Mouse (Mus musculus) urinary bladder, postnatal 4 days (tissue): ENCODE data around the gene Il4i1.
A peak's percentile ranks its signal among the peaks of the same experiment; 100 is the strongest.

Source experiments
- DNase-seq, 2 experiments: peaks; one replicate each; pipeline ENCODE4 v3.0.0; 2021 to 2022; ENCODE audit warnings: low spot score in 2 of 2

The Il4i1 gene

DNA sequence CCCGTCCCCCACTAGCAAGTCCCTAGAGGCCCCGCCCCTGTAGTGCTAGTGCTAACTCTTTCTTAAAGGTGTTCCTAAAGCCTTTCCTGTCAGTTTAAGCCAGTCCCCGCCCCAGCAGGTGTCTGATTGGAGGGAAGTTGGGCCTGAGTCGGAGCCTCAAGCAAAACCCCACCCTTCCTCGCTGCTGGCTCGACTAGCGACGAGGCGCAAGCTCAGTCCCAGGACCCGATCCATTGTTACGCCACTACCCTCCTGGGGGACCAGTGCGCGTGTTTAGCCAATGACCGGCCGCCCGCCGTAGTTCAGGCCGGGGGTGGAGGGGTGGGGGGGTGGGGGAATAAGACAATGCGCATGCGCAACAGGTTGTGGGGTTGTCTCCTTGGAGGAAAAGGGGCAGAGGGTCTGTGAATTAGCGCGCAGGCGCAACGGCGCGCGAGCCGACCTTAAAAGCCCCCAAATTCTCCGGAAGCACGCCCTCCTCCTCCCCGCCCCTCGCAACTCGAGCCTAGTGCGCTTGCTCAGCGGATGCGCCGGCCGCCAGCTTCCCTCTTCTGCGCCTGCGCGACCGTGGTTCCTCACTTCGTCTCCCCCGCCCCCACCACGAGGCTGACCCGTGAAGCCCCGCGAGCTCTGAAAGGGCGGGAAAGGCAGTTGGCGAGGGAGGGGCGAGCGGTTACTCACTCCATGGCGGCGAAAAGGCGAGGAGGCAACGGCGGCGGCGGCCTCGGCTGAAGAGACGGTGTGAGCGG is at the start of gene Il4i1, which contains the start of gene Nup62:
Gene Il4i1, plus strand, starts transcription at position 667 of the 749 bp plus-strand sequence.
Gene Nup62, plus strand, starts transcription at position 368 of the 749 bp plus-strand sequence.
- DNase-seq: peak; percentile 99

DNA sequence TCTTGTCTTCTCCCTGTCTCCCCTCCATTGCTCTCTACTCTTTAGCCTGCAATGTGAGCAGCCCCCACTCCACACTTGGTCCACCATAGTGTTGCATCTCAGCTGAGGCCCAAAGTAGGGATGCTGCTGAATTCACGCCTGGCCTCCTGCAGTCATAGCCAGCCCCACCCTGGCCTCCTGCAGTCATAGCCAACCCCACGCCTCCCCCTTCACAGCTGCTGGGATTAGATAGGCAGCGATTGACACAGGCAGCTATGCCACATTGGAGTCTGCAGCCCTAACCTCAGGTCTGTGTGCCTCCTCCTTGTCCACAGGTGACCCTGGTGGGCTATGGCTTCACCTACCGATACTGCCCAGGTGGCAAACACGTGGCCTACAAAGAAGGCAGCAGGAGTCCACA is 48.1 kb upstream of the Il4i1 start:
- DNase-seq: no peak

DNA sequence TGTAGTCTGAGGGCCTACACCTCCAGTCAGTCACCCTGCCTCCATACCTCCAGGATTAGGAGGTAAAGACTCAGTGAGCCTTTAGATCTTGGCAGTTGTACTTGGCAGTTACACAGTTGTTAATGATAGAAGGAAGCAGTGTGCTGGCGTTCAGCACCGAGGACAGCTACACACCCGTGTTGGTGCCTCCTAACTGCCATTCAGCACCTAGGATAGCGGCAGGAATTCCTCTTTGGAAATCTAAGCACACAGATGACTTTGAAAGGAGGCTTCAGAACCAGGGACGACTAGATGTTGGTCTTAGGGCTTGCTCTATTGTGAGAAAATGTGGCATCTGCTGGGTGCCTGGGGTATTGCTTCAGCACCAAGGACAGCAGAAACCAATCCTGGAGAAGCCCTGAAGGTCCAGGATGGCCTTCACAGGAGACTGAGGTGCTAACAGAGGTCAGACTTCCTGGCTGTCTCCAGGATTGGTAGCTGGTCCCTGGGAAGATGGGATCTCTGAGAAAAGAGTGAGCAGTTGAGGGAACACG is 46.1 kb upstream of the Il4i1 start:
- peak; percentile 51 to 73 for DNase-seq

DNA sequence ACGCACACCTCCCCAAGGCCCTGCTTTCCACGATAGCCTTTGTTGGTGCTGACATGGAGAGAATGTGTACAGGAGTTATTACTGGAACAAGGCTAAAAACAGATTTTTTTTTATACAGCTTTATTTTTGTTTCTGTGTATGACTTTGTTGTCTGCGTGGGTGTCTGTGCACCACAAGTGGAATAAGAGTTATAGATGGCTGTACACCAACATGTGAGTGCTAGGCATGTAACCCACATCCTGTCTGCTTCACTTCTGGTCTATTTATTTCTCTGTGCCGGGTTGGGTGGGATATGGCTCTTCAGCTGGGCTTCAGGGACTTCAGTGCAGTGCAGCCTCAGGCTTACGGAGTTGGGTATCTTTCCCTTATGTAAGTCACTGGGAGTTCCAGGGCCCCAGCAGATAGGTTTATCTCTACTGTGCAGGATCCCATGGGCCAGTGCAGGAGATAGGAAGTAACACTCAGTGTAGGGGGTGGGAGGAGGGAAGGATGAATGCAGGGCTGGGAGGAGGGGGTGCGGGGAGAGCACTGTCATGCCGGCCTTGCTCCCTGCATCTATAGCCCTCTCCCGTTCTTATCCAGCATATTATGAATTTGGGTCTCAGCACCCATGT is 43.5 kb upstream of the Il4i1 start:
- no peak for DNase-seq

DNA sequence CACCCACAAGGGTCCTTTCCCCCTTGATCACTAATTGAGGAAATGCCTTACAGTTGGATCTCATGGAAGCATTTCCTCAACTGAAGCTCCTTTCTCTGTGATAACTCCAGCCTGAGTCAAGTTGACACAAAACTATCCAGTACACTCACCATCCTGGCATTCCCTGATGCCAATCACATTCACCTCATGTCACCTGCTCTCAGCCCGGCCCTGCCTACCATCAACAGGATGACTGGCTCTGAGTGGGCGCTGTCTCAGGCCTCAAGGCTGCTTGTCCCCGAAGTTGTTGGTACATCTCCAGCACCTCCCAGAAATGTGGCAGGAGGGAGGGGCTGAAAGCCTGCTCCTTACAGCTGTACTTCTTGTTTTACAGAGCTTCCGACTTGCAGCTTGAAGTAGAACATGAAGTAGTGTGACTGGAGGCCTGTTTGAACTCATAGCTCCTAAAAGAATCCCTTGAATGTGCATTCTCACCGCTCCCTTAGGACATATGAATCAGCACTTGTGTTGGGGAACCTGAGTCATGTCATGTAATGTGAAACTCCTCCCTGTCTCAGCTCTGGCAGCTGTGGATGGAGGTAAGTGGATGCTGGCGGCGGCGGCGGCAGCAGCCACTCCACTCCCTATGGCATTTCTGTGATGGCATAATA is 39.2 kb upstream of the Il4i1 start:
- DNase-seq: no peak

DNA sequence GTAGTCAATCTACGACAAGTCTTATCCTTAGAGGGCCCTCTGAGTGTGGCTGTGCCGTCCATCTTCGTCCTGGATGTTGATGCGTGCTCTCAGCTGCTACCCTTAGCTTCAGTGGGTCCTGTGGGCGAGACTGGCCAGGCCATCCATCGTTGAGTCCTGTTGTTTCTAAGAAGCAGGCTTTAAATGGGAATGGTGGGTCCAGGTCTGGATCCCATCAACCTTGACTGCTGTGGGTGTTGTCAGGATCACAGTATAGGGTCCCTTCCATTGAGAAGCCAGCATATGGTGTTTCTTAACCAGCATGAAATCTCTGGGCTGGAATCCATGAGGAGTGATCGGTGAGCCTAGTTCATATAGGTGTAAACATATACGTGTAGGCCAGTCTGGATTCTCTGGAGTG is 36.1 kb upstream of the Il4i1 start:
- DNase-seq: no peak

DNA sequence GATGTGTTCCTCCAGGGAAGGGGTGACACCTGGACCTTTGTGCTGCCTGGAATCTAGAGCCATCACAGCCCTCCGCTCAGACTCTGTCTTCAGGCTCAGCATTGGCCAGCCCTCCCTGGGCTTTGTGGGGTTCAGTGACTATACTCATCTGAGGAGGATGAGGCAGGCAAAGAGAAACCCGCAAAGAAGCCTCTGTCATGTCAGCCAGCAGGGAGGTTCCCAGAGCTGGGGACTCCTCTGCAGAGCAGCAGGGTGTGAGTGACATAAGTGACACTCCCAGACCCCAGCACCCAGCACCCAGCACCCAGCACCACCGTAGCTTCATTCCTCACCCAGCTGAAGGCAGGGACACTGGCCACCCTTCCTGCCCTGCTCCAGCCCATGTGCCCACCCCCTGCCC is 26.7 kb upstream of the Il4i1 start:
- DNase-seq: no peak

DNA sequence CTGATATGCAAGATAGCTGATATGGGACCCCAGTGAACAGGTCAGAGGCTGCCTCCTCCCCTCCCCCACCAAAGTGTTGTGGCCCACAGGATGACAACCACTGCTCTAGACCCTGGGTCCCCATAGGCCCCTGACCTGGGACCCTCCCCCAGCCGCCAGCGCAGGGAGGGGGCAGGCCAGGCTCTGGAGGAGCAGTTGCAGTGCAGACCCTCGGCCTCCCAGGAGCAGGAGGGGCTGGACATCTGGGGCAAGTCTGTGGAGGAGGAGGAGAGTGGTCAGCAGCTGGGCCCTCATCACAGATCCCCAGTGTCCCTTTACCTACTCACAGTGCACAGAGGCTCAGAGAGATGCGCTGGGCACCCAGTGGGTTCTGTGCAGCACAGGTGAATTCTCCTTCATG is 26.1 kb upstream of the Il4i1 start:
- DNase-seq: no peak

DNA sequence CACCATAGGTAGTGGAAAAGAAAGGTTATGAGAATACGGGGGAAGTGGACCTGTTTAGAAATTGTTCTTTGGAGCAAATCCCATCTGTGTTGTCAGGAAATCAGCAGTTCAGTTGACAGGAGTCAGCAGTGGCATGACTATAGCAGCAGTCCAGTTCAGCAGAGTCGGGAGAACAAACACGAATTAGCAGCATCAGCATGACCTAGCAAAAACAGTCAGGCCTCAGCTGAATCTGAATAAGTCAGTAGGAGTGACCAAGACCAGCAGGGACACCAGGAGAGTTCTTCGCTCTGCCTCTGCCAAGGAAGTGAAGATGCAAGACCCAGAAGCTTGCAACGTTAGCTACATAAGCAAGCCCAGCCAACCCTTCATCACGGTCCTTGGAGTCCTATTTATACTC is 23.4 kb upstream of the Il4i1 start:
- DNase-seq: no peak

DNA sequence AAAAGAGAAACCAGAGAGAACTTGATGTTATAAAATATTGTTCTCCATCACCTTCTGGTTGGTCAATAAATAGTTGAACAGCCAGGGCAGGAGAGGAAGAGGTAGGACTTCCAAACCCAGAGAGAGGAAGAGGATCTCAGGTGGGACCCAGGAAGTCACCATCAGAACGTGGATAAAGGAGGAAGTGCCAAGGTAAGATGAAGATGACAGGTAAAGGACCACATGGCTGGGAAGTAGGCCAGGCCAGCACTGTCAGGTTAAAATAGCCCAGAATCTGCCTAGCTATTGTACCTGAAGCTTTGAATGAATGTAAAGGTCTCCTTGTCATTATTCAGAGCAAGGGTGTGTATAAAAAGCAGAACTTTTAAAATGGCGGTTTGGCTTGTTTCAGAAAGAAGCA is 7.3 kb upstream of the Il4i1 start:
- peak in 1 of 2 experiments; percentile 30 for DNase-seq

DNA sequence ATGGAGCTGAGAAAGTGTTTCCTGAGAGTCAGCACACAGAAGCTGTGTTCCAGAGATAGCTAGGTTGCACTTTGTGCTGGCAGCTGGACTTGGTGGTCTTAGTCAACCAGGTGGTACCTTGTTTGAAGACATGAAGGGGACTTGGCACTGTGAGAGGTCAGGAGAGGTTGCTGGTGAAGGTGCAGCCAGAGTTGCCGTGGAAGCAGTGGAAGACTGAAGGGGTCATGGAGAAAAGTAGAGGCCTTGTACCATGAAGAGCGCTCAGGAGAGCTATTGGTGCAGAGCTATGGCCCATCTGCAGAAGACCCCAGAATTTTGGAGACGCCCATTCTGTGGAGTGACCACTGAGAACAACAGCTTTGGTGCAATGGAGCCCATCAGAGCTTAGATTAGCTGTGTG is 6.7 kb upstream of the Il4i1 start:
- DNase-seq: peak in 1 of 2 experiments; percentile 42

DNA sequence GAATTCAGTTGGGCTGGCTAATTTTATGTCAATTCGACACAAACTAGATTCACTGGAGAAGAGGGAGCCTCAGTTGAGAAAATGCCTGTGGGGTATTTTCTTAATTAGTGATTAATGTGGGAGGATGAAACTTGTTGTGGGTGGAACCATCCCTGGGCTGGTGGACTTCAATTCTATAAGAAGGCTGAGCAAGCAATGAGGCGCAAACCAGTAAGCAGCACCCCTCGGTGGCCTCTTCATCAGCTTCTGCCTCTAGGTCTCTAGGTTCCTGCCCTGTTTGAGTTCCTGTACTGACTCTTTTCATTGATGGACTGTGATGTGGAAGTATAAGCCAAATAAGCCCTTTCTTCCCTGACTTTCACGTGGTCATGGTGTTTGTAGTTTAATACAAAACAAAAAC is 5.8 kb upstream of the Il4i1 start:
- no peak for DNase-seq

DNA sequence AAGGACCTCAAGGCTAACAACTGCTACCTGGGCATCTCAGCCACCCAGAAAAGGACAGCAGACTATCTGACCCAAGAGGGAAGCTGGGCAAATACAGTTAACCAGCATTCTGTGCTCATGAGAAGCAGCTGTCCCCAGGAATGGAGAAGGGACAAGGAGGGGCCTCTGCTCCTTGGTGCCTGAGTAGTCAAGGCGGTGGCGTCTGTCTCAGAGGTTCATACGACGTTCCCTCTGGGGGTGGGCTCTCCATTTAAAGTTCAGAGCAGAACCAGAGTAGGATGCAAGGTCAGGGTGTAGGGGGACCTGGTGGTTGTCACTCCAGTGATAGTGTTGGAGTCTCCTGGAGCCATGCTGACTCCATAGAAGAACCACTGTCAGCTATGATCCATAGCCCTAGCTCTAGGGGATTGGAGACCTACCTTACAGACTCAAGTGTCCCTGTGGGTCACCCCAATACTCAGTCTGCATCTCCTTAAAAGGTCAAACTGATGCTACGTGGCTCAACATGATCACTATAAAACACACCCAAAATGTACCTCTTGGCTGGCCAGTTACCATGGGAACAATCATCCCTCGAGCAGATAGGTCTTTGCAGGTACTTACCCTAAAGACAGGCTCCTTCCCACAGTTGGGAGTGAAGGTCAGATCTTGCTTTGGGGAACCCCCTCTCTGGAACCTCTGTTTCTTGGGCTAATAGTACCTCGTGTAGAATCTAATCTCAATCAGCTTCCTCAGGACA is 5.2 kb upstream of the Il4i1 start:
- peak in 1 of 2 experiments; percentile 35 for DNase-seq

DNA sequence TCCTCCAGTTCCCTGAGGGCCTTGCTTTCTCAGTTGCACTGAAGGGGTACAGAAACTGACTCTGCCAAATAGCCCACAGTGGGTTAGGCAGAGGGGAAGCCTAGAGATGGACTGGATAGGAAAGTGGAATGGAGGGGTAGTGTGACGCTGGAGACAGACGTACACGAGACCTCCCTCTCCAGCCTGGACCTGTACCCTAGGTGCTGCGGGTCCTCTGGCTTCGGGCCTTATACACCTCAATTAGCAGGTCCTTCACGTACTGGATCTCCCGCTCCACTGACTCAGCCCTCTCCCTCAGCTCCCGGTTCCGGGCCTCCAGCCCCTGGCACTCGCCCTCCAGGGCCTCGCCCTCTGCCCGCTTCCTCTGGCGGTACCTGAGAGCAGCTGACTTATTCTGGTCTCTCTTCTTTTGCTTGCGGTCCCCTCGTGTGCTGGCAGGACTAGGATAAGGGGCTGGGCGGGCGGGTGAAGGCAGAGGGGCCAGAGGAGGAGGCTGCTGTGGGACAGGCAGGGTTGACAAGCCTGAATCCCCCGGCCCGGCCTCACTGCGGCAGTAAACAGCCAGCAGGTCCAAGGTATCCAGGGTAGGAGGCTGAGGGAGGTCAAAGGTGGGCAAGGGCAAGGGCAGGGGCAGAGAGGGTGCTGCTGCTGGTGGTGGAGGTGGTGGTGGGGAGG is 3.4 kb upstream of the Il4i1 start:
- DNase-seq: peak in 1 of 2 experiments; percentile 55

DNA sequence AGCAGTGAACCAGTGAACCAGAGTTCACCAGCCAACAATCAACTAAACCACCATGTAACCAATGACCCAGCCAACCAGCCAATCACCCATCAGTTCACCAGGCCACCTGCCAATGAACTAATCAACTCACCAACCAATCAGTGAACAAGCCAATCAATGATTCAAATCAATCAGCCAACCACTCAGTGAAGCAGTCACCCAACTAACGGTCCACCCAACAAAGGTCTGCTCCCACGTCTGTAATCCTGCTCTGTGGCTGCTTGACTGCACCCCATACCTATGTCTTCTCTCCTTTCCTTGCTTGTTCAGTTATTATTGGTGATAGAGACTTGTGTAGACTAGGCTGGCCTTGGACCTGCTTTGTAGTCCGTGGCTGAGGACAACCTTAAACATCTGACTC is 2.2 kb upstream of the Il4i1 start:
- DNase-seq: peak in 1 of 2 experiments; percentile 22

DNA sequence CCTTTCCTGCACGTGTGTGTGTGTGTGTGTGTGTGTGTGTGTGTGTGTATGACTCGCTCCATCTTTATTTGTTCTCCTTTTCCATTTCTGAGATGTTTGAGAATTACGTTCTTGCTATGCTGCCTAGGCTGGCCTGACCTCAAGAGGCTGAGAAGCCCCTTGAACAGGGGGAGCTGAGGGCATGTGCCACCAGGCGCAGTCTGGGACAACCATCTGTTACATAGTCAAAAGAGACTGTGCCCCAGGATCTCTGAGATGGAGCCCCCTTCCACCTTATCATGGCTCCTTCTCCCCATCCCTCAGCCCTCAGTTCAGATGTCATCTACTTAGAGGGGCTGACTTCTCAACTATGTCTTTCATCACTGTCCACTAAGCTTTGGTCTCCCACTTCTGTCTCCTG is 1.8 kb upstream of the Il4i1 start:
- peak in 1 of 2 experiments; percentile 47 for DNase-seq

DNA sequence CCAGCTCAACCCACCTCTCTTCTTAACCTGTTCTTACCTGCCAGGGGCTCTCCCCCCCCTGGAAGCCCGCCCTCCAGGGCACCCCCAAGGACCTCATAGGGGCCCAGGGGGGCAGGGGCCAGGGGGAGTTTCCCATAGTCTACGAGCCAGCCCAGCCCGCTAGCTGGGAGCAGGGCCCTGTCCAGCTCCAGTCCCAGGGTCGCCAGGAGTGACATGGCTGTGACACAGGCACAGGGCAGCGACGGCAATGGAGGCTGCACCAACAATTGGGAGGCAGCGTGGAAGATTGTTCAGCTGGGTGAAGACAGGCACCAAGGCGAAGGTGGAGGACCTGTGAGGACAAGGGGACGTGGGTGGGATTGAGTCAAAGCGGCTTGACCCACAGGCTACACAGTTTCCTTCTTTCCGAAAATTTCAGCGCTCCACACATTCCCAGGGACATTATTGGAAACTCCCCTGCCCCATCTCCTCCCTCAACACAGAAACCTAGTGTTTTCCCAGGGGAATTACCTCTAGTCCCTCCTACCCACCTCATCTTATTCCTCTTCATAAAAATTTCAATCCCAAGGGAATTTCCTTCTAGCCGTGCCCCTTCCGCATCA is 1.1 kb upstream of the Il4i1 start:
- peak in 1 of 2 experiments; percentile 53 for DNase-seq

DNA sequence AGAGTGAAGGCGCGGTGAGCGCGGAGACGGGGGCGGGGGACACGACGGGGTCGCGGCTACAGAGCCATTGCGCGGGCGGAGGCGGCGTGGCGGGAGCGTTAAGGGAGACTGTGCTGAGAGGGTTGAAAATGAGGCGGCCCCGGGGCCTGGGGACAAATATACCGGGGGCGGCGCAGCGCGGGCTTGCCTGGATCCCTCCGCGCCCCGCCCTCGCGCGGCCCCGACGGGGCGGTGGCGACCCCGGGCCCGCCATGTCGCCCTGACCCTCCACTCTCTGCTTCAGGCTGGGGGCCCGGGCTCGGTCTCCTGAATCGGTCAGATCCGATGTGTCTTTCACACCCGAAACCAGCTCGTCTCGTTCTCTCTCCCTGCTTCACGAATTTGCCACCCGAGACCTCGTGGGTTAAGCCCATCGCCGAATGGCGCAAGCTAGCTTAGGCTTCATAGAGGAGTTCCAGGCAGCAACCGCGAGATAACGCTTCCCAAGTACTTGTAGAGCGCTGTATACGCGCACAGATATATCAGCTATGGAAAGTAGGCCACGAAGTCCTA is 359 bp downstream of the Il4i1 start, which contains the start of gene Atf5:
Gene Atf5, minus strand, starts transcription at position 189 of the 552 bp plus-strand sequence.
- DNase-seq: peak; percentile 73 to 75

DNA sequence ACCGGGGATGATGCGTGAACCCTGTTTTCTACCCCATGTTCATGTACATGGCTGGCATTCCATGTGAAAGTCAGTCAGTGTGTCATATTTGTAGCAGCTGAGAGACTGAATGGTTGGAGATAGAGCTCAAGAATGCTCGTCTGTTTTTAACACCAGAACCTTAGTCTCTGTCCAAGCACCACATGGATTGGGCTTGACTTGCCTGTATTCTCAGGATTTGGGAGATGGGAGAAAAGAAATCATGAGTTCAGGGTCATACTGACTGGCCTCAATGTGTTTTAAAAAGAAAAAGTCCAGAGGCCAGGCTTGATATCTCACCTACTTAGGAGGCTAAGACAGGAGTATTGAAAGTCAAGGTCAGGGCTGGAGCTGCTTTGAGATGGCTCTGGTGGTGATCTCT is 1.3 kb downstream of the Il4i1 start:
- no peak for DNase-seq

DNA sequence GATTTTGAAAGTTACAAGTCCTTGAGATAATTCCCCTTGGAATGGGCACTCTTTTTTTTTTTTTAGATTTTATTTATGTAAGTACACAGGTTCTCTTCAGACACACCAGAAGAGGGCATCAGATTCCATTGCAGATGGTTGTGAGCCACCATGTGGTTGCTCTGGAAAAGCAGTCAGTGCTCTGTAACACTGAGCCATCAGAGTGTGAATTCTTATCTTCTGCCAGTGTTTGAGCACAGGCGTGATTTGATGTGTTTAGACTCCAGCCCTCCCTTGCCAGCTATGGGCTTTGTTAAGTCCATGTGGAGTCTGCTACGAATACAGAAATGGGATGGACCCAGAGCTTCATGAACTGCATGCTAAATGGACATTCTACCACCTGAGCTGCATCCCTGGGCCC is 2.0 kb downstream of the Il4i1 start:
- peak; percentile 16 to 51 for DNase-seq
